Mouse (Mus musculus) cerebellum, adult 8-10 months (tissue): ENCODE data around the gene Slc44a5.
A peak's percentile ranks its signal among the peaks of the same experiment; 100 is the strongest.

Experiments used
- DNase-seq: peaks from one replicate; pipeline ENCODE4 v3.0.0; 2022

Gene Slc44a5

DNA sequence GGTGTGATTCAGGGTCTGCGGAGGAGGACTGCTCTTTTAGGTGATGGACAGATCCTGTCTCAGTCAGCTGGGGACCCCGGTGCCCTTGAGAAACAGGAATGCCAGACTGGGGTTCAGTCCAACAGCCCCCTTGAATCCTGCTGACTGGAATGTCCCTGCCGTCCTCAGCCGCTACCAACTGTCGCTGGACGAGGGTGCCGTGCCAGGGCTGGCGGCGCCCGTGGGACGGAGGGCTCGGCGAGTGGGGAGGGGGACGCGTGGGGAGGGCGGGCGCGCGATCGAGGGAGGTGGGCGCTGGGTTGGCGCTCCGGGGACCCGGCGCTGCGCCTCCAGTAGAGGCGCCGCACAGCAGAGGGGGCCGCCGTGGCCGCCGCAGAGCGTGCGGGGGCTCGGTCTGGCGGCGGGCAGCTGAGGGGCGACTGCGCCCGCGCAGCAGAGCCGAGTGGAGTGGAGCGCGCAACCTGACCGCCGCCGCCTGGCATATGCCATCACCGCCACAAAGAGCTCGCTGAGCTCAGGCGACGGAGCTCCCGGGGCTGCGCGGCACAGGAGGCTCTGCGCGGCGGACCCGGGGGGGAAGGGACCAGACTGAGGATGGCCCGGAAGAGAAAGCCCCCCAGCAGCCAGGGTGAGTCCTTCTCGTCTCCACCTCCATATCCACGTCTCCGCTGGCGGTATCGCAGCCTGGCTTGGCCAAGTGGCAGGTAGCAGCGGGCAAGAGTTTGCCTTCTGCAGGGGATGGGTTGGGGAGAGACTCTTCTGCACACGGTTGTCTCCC lies at the start of gene Slc44a5:
Slc44a5 (plus strand) TSS at position 266 of the 778 bp plus-strand sequence.
- peak; percentile 32 for DNase-seq

GRCm38 (mm10) chr3:153926333-153926732 lies 46.9 kb upstream of the Slc44a5 start:
- DNase-seq = no peak

DNA sequence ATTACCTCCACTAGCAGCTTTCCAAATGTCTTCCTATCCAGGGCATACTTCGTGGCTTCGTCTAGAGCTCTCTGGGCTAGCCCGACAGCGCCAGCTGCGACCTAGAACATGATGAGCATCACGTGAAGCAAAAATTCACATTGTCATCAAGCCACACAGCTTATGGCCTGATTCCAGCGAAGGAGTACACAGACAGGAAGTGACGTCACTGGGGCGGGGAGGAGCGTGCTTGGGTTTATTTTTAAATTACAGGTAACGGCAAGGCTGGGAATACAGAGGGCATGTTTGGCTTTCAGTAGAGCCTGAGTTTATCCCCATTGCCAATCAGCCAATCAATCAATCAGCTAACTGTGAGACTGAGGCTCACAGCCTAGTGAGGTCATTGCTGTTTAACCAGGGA lies 43.7 kb upstream of the Slc44a5 start:
- no peak for DNase-seq

DNA sequence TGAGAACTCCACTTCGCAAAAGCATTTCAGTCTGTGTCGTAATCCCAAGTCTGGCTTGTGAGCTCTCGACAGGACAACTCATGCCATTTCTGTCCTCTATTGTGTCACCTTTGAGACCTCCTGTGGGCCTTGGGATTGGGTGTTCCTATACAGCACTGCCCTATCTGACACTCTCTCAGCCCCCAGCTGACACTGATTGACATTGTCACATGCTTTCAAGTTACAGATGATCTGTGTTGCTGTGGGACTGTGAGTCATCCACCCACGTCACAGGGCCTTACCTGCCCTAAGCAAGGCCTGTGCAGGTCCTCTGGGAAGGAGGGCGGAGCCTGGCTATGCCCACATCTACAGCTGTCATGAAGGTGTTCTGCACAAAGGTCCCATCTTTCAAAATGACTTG lies 40.8 kb upstream of the Slc44a5 start:
- no peak for DNase-seq

DNA sequence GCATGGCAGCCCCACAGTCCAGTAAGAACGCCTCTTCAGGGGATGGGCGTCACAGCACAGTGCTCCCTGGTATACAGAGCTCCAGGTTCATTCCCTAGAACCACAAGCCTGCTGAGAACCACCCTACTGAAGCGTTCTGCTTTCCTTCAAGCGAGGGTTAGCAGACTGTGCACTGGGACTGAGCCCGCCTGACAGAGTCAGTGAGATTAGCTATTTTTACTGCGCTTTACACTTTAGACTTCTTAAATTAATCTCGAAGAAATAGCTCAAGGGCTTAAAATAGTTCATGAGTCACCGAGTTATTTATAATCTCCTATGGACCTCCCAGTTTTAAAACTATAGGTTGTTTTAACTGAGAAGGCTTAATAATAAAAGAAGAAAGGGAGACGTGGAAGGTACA lies 37.4 kb upstream of the Slc44a5 start:
- DNase-seq = no peak

- no peak for DNase-seq
Observed at GRCm38 (mm10) chr3:153937116-153937810, 36.0 kb upstream of the Slc44a5 start.

DNA sequence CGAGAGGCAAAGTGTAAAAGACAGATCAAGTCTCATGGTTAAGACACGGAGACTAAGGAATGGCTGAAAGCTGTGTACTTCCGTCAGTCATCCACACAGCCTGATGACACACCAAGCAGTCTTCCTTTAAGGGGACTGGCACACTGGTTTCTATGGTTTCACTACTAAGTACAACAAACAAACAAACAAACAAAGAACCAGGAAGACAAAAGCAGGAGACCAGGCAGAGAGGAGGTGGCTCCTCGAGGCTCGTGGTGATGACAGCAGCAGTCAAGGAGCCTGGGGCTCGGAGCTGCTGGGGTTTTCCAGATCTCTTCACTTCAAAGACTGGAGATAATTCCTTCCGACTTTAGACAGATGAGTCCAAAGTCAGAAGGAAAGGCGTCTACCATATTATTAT lies 33.2 kb upstream of the Slc44a5 start:
- DNase-seq = no peak

DNA sequence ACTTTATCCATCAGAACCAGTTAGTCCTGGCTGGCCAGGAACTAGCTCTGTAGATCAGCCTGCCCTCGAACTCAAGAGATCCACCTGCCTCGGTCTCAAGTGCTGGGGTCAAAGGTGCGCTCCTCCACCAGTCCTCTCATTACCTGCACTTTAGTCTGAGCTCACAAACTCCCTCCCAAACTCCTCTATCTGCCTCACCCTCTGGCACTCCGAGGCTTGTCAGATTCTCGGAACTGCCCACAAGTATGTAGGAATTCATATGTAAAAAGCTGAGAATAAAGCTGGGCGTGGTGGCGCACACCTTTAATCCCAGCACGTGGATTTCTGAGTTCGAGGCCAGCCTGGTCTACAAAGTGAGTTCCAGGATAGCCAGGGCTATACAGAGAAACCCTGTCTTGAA lies 32.8 kb upstream of the Slc44a5 start:
- DNase-seq = no peak

DNA sequence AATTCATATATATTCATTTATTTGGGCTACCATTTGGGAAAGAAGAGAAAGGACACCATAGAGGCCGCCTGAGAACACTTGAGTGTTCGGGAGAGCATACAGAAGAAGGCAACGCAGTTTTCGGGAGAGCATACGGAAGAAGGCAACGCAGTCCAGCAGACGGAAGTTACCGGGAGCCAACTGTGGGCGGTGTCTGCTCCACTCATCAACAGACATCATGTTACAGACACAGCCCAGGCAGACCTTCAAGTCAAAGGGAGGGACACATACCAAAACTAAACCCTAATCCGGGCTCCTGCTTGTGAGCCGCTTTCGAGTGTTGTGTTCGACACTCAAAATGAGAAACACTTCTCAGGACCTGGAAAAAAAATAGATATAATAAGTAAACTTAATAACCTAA lies 31.6 kb upstream of the Slc44a5 start:
- no peak for DNase-seq

- DNase-seq = no peak
Observed at GRCm38 (mm10) chr3:153943003-153943640, 30.1 kb upstream of the Slc44a5 start.

- no peak for DNase-seq
Observed at GRCm38 (mm10) chr3:153943901-153944334, 29.3 kb upstream of the Slc44a5 start.

DNA sequence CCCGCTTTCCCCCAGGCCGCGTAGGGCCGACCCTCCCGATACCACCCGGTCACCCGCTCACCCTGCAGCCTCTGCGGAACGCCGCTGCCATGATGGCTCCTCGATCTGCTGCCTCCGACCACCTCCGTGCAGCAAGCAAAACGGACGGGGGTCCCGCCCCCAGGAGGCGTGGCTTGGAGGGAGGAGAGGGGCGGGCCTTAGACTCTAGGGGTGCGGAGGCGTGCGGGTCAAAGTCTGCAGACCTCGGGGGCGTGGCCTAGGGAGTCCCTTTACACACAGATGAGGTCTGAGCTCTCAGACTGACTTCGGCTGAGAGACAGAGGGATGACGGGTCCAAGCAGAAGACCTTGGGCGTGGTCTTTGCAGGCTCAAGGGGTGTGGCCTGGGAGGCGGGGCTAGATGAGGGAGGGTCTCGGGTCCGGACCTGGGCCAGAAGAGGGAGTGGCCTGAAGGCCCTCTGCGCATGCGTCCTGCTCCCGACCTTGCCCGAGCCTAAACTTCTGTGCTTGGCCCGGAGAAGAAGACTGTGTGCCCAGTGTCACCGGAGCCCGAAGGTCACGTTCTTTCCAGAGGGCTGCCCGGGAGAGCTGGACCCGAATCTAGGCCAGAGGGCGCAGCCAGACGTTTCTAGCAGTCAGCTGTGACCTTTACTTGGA lies 28.8 kb upstream of the Slc44a5 start, which contains the start of gene Acadm:
Acadm (minus strand) TSS at position 298 of the 656 bp plus-strand sequence.
- peak; percentile 95 for DNase-seq

- no peak for DNase-seq
Observed at GRCm38 (mm10) chr3:153947271-153947670, 26.0 kb upstream of the Slc44a5 start.

- no peak for DNase-seq
Observed at GRCm38 (mm10) chr3:153948176-153948575, 25.1 kb upstream of the Slc44a5 start.

- no peak for DNase-seq
Observed at GRCm38 (mm10) chr3:153957916-153958315, 15.3 kb upstream of the Slc44a5 start.

GRCm38 (mm10) chr3:153959035-153959730 lies 14.1 kb upstream of the Slc44a5 start:
- DNase-seq = peak; percentile 43

- no peak for DNase-seq
Observed at GRCm38 (mm10) chr3:153959731-153960207, 13.5 kb upstream of the Slc44a5 start.

DNA sequence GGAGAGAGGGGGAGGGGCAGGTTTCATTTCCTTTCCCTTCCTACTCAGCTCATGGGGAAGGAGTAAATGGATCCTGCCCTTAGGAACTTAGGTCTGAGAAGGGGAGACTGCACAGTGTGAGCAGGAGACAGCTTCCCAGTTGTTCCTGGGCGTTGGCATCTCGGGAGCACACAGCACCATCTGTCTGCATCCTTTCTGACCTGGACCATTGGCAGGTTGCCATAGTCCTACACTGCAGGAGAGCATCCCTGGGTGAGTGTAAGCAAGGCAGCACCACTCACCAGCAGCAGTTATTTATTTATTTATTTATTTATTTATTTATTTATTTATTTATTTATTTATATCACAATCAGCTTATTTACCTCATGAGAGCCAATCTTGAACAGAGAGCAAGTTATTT lies 12.4 kb upstream of the Slc44a5 start:
- DNase-seq = no peak

DNA sequence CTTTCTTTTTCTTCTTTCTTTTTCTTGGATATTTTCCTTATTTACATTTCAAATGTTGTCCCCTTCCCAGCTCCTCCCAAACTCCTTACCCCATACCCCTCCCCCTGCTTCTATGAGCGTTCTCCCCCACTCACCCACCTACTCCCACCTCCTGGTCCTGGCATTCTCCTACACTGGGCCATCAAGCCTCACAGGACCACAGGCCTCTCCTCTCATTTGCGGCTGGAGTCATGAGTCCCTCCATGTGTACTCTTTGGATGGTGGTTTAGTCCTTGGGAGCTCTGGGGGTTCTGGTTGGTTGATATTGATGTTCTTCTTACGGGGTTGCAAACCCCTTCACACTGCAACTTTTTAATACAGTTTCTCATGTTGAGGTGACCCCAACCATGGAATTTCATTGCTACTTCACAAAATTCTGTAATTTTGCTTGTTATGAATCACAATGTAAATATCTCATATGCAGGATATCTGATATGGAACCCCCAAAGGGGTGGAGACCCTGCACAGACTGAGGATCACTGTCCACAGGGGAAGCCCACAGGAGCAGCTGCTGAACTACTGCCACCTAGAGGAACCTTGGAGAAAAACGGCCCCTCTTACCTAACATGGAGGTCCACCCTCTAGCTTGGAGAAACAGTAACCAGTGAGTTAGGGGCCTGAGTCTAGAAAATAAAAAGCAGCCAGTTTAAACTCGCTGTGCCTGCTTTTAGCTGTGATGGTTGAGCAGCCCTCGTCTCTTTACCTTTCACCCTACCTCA lies 11.4 kb upstream of the Slc44a5 start:
- no peak for DNase-seq

DNA sequence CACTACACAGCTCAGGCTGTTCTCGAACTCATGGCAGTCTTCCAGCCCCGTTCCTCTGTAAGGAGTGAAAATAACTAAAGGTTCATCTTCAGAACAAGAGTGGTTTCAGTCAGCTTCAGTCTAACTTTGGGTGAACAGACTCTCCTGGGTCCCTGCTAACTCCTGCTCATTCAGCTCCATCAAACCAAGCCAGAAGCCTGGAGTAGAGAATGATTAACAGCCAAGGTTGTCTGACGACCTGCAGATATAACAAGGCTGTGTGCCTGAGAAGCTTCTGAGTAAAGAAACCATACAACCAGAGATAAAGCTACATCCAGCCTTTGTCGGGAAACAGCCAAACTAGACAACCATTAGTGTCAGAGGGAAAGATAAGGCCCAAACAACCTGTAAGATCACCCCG lies 5.8 kb upstream of the Slc44a5 start:
- DNase-seq = no peak

DNA sequence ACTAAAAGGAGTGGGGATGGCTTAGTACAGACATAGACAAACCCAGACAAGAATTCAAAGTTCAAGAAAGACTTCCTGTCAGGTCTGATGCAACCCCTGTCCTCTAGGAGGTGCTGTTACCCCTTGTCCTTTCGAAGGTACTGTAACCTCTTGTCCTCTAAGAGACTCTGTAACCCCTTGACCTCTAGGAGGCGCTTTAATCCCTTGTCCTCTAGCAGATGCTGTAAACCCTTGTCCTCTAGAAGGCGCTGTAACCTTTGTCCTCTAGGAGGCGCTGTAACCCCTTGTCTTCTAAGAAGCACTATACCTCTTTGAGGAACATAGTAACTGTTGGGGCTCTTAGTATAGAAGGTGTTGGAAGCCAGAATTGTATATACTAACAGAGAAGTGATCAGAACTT lies 4.7 kb upstream of the Slc44a5 start:
- DNase-seq = peak; percentile 43

- no peak for DNase-seq
Observed at GRCm38 (mm10) chr3:153969451-153969850, 3.8 kb upstream of the Slc44a5 start.
